Mouse (Mus musculus) bone marrow macrophage, adult 2 months (primary cell): Measurements from ENCODE around the gene Gm10337.

Source experiments
- CTCF ChIP-seq: IDR thresholded peaks from 2 replicates; pipeline ENCODE4 v1.5.1; 2012; ENCODE audit warnings: low read depth, mild to moderate bottlenecking, low read length, moderate library complexity
- POLR2A ChIP-seq: IDR thresholded peaks from 2 replicates; pipeline ENCODE4 v1.6.1; 2012; ENCODE audit warnings: mild to moderate bottlenecking, low read depth, low read length, borderline replicate concordance

DNA sequence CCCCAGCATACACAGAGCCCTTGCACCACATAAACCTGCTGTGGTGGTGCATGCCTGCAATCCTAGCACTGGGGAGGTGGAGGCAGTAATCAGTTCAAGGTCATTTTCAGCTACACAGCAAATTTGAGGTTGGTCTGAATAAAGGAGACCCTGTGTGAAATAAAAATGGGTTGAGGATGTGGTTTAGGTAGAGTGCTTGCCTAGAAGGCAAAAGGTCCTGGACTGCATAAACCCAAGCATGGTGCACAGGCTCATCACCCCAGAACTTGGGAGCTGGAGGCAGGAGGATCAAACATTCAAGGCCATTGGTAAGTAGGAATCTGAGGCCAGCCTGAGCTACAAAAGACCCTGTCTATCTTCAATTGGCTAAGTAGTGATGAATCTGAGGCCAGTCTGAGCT lies 4.0 kb downstream of the Gm10337 start:
- TF ChIP-seq CTCF, result no peak
- TF ChIP-seq POLR2A, result no peak
